Mouse (Mus musculus) heart, postnatal 14 days (tissue): ENCODE measurements at regions not wholly inside any gene's neighbourhood (a gene's known extent, or its start where the extent isn't known, plus 50 kb on each side); places are given as distances from the start of the nearest gene placed in this dataset.

ENCODE experiments used
- DNase-seq, 2 experiments: peaks; one replicate each; pipeline ENCODE4 v3.0.0; 2021 to 2022
- intact Hi-C: fragments of 180-260 bp; cut with DNase I; formaldehyde crosslinking; loops from one replicate; pipeline ENCODE4 v1.15.1; 2025

DNA sequence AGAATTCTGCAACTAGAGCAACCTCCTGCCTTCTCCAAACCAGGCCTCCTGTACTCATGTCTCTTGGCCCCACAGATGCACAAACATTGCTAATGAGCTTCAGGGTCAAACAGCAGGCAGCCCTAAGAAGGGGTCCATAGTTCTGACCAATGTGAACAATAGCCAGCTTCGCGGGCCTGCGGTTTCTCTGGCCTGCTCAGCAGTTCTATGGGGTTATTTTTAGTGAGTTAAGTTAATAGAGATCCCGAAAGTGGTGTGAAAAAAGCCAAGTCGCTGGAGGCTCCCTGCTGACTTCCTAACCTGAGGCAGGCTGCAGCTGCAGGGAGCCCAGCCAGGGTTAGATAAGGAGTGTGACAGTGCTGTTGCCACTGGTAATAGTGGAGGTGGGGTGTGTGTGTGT, 106.6 kb downstream of the Pdcd6ip start:
- no peak for DNase-seq
- intact Hi-C loops, result no loop called here

DNA sequence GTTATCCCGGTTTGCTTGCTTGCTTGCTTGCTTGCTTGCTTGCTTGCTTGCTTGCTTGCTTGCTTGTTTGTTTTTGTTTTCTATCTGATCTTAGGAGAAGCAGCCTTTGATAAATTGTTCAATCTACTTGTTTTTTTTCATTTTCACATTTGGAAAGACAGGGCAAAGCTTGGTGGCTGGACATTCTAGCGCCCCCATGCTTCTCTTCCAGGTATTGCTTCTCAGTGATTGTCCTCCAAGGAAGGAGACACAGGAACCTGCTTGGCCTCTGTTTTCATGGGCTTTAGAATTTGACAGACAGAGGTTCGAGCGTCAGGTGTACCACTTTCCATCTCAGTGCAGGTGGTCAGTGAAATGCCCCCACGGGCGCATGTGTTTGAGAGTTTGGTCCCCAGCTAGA, 120.8 kb downstream of the Pdcd6ip start:
- DNase-seq, result no peak
- intact Hi-C loops, result no loop called here

DNA sequence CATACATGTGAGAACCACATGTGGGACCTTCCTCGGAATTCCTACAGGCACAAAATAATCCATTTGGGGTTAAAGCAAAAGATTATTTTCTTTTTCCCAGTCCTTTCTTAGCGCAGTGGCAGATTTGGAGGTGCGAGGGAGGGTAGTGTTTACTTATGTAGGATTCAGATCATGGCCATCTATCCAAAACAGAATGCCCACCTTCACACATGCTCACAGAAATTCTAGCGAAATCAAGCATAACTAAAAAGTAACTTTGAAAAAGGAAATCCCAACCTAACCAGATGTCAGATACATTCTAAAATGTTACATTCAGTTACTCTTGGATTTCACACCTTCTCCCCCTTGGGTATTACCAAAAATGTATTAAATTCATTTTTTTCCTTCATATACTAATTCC, 121.6 kb downstream of the Pdcd6ip start:
- DNase-seq, result no peak
- intact Hi-C loops, result no loop called here

DNA sequence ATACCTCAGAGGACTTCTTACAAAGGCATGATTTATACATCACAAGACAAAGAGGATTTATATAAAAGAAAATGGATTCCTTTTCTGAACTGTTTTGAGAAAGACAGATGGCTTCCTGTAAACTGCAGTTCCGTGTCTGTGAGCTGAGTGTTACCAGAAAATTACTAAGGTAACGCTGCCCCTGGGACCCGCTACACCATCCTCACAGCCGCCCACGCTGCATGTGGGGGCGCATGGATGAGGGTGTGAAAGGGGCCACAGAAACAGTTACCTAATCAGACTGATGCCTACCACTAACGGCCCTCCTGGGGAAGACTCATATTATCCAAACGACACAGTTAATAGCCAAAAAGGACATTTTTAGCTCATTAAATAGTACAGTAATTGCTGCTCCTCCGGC, 129.8 kb downstream of the Pdcd6ip start:
- DNase-seq, result no peak
- intact Hi-C loops, result no loop called here

DNA sequence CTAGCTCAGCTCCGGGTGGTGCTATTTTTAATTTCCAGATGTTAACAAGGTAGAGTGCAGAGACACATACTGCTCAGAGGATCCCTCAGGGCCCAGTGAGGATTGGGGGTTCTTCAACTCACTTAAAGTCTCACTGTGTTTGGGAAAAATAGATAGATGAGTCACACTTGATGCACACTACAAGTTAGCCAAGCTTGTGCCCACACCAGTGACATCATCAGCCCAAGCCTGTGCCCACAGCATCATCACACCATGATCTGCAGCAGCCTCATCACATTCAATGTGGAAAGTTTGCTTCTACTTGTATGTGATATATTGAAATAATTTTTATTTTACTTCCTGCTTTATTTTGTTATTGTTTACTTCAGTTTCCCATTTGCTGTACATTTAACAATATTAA, 139.2 kb downstream of the Pdcd6ip start:
- DNase-seq, result no peak
- intact Hi-C loops, result no loop called here

DNA sequence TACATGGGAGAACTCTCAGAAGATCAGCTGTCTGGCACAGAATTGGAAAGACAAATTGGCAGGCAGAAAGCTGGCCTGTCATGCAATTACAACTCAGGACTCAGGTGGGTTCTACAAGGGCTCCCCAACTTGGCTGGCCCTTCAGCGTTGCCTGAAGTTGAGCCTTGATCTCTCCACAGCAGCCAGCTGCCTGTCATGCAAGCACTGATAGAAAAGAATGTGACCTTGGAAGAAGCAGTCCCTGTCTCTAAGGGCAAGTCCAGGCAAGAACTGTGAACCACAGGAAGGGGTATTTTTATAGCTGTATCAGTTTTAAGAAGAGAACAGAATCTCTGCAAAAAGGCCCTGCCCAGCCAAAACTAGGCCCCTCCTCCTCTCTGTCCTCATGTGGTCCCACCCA, 140.4 kb downstream of the Pdcd6ip start:
- DNase-seq, result peak in 1 of 2 experiments; percentile 1
- intact Hi-C loops, result no loop called here

DNA sequence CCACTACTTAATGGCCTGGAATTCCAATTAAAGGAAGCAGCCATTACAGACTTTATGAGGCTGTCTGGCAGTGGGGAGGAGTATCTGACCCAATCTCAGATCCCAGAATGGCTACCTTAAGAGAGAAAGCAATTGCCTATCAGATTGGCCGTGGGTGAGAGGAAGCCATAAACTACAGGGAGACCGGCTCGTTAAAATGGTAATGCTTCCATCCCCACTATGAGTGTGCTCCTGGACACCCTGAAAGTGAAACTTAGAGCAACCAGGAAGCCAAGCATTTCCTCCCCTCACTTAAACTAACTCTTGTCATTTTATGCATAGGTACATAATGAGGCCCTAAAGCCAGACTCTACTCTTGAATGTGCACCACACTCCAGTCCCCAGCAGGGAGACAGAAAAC, 141.4 kb downstream of the Pdcd6ip start:
- DNase-seq, result no peak
- intact Hi-C loops, result no loop called here

DNA sequence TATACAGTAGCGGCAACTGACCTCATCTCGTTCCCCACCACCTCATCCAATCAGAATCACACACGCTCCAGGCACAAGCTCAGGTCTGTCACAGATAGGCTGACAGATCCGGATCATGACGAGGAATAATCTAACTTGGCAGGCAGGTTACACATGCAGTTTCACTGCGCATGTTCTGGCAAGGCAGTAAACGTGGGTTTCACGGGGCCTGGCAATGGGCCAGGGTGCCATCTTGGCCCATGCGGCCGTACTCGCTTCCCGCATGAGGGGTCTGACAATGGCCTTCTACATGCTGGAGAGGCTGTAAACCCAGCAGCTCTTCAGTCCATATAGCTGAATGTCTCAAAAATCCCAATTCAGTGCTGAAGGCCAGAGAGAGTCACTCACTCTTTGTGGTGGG, 154.1 kb downstream of the Pdcd6ip start:
- intact Hi-C loops, result no loop called here
- no peak for DNase-seq

DNA sequence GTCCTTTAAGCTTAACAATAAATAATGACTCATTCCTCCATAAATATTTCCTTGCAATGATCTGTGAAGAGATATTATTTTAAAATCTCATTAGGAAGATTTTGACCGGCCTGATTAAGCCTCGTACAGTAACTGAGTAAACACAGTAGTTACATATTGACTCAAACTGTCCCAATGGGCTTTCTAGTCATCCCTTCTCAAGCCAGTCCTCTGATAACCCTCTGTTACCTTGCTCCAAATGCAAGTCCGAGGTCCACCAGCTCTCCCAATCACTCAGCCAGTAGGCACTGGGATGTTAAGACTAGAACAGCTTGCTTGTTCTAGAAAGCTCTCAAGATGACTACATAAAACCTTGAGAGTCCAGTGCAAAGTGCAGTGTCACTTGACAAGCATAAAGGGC, 160.6 kb downstream of the Pdcd6ip start:
- intact Hi-C loops, result no loop called here
- no peak for DNase-seq

DNA sequence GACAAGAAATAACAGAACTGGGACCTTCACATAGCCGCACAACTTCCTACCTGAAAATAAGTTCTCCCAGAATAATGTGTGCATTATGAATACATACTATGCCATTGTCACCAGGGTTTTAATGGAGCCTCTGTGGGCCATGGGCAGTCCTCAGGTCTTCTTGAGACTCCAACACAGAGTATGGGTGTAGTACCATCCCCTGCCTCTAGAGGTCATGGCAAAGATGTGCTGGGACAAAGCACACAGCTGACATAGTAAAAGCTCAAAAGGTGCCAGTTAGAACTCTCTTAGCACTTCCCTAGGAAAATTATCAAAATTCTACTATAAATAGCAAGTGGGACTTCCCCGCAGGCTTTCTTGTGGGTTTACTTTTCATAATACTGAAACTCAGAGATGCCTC, 179.5 kb downstream of the Pdcd6ip start:
- DNase-seq, result peak; percentile 10 to 64
- intact Hi-C loops, result loop anchor here (5.0 kb wide), 1 partner anchor 99 kb away; no protein-coding TSS in a partner anchor

DNA sequence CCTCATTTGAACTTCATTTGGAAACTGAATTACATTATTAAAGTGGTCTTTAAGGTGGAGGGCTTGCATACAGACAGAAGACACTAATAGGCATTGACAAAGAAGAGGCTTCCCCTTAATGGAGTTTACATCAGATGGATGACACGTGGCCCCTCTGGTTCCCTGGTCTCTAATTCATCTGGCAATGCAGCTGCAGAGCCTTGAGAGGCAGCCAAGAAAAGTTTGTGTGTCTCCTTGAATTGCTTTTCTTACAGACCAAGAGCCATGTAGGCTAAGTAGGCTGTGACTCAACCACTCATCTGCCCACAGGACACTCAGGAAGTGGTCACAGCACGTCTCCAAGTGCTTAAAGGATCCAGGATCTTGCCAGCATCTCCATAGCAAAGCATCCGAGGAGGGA, 183.8 kb downstream of the Pdcd6ip start:
- no peak for DNase-seq
- intact Hi-C loops, result no loop called here

DNA sequence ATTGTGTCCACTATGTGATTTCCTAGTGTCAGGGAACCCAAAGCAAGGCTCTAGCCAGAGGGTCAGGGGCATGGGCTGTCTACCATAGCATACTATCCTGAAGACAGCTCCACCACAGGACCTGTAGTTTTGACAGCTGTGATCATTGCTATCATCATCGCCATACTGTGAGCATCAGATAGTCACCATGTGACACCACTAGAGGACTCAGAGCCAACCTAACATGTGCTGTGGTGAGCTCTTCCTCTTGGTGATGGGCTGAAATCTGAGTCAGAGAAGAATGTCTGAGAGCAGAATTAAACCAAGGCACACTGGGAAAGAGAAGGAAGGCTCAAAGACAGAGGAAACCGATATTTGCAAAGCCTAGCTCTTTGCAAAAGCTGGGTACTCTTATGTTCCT, 184.9 kb downstream of the Pdcd6ip start:
- no peak for DNase-seq
- intact Hi-C loops, result no loop called here

DNA sequence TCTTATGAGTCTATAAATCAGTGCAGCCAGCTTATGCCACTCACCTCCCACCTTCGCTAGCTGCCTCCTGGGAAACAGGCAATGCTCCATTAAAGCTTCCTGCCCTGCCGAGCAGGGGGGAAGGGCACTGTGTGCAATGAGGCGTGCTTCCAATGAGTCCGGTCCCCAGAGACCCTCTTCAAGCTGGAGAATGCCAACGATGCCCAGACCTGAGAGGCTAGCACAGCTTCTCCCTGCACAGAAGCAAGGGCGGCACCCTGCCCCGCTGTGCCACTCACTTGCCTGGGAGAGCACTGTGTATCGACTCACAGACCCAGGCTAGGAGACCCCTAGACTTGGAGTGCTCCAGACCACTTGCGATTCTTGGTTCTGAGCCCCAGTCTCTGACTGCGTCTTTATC, 188.3 kb downstream of the Pdcd6ip start:
- no peak for DNase-seq
- intact Hi-C loops, result no loop called here

DNA sequence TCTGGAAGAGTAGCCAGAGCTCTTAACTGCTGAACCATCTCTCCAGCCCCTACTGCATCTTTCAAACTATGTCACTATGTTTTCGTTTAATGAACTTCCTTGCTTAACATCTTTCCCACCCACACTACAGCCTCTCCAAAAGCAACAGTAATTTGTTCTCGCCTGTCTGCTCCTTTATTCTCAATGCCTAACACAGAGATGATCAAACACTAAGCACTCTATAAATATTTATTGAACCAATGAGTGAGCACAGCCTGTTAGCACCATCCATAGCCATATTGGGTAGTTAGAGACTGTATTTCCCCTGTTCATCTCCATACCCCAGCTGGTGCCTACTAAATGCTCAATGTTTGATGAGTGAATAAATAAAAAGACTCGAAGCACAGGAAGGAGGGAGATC, 189.6 kb downstream of the Pdcd6ip start:
- no peak for DNase-seq
- intact Hi-C loops, result no loop called here

DNA sequence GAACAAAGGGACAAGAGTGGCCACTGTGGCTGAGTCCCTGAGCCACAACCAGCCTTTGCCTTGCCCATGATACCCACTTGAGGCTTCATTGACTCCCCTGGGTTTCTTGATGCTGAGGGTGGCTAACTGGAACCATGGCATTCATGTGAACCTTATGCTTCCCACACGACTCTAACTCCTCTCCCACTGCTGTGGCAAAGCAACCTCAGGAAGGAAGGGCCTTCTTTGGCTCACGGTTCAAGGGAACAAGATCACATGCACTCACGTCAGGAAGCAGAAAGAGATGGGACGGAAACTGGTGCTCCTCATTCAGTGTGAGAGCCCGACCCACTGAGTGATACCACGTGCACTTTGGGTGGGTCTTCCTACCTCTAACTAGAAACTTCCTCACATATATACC, 190.3 kb downstream of the Pdcd6ip start:
- intact Hi-C loops, result no loop called here

DNA sequence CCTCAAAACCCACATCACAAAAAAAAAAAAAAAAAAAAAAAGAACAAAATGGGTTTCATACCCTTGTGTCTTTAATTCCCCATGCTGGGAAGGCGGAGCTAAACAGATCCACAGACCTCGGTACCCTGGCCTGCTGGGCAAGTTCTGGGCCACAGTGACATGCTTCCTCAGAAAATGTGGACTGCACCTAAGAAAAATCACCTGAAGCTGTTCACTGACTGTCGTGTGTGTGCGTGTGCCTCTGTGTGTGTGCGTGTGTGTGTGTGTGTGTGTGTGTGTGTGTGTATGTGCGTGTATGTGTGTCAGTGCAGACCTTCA, 192.4 kb downstream of the Pdcd6ip start:
- no peak for DNase-seq
- intact Hi-C loops, result no loop called here

More for the DNA sequence above, 190.3 kb downstream of the Pdcd6ip start:
- DNase-seq, result no peak

DNA sequence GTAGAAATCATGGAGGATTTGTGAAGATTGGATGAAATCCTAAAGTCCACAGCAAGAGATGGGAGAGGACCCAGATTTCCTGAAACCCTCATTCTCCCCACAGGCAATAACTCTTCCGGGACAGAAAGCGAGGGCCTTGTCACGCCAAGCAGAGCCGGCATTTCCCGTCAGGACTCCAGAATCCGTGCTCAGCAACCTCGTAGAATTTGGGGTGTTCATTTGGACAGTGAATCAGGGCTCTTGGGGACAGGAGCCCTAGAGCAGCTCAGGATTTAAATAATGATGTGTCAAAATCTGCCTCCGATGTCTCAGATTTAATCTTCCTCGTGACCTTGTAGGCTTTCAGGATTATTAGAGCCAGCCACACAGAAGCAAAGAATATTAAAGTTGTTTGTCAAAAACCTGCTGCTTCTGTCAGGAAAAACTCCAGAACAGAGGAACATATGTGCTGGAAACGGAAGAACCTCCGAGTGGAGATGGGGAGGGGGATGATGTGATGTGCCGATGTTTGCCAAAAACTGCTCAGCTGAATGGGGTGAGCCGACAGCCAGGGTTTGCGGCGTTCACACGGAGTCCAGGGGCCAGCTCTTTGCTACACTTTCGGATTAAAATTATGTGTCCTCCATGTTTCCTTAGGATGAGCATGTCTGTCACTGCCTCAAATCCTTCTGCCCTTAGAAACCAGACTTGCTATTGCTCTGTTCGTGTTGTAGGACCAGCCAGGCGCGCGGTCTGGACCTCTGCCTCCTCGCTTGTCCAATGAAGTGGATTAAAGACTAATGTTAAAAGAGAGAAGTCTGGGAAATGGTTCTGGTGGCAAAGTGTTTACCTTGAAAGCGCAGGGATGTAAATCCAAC, 193.0 kb downstream of the Pdcd6ip start:
- DNase-seq, result no peak
- intact Hi-C loops, result no loop called here

DNA sequence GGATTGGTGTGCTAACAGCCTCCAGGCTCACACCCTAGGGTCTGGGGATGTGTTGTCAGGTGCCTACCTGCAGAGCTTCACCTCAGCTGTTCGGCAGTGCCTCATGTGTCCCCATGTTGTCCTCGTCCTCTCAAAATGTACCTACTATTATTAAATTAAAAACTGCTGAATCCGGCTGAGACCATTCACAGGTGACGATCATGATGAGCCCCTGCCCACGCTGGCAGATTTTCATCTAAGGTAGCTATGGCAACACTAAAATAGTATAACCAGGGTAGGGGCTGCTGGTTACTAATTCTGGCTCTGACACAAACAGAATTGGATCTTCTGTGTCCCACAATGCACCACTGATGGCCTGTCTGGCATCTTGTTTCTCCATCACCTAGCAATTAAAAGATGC, 196.8 kb downstream of the Pdcd6ip start:
- no peak for DNase-seq
- intact Hi-C loops, result no loop called here

DNA sequence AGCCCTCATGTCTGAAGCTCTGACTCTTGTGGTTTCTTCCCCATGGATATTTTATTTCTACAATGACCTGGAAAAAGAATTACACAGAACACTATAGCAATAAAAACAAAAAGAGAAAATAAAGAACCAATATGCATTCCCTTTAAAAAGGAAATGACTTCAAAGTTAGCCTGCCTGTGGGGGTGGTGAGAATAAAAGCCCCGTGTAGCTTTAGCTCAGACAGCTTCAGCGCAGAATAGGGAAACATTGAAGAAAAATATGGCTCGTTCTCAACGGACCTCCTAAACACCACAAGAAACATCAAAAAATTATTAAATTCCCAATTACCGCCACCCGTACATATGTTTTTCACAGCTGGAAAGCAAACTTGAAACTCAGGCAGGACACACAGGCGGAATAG, 198.7 kb downstream of the Pdcd6ip start:
- no peak for DNase-seq
- intact Hi-C loops, result no loop called here

DNA sequence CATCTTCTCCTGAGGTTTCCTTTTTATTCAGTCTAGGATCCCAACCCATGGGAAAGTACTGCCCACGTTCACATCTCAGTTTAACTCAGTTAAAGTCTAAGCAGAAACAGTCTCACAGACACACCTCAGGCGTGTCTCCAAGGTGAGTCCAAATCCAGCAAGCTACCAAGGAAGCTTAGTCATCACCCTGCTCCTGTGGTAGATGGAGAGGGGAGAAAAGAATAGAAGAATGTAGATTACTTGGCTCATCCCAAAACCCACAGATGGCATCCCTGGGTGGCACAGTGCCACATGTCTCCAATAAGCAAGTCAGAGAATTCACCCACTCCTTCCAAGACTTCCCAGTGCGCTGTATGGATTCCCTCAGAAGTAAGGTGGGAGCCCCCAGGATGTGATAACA, 199.2 kb downstream of the Pdcd6ip start:
- intact Hi-C loops, result no loop called here
- no peak for DNase-seq

DNA sequence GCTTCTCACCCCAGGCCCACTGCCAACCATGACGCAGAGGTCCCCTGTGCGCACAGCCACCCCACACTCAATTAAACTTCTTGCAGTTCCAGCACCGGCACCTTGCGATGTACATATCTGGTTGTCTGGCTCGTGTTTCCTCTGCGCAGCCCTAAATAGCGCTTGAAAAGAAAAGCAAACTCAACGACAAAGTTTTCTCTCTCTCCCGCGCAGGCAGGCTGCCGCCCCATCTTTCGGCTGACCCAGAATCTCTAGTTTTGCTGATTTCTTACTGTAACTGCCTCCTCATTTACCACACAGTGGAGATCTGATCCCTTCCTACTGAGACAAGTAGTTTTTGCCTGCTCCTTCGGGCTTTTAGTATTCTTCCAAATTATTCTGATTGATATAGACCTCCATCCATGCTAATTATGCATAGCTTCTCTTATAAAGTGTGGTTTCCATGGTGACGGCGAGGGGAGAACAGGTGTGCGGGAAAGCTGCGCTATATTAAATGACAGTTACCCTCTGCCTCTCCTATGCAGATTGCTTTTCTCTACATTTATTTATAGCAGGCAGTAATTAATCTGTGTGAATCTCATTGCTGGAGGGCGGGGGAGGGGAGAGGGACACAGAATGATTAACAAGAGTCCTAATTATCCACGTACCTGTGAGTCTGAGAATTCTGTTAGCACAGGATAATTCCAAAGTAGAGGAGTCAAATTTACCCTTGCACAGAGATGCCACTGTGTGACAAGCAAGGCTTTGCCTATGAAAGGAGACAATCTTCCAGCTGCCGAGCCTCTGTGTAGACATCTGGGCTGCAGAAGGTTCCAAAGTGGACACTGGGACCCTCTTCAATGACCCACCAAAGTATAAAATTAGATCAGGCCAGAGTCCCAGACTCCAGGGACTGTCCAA, 200.2 kb downstream of the Pdcd6ip start:
- DNase-seq, result no peak
- intact Hi-C loops, result no loop called here

DNA sequence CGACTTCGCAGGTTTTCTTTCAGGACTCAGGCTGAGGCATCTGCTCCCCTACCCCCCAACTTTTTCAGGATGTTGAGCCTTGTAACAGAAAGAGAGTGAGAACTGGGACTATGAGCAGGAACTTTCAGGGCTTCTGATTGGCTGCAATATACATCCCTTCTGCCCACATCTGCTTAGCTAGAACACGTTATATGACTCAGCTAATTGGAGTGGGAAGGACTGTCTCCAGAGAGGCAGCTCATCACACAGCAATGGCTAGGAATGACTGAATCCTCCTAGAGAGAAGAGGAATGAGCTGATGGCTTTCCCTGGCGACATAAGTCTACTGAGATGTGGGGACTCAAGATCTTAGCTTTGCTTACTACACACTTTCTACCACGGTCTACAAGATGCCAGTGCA, 208.8 kb downstream of the Pdcd6ip start:
- DNase-seq, result no peak
- intact Hi-C loops, result no loop called here
